Mouse (Mus musculus) frontal cortex, postnatal 25 days (tissue): ENCODE results near the gene Nudt3.

ENCODE experiments used
- DNase-seq, 2 experiments: peaks; one replicate each; pipeline ENCODE4 v3.0.0; 2022; ENCODE audit warnings: low spot score in 2 of 2

Nudt3 gene

GRCm38 (mm10) chr17:27568228-27568627, 55.1 kb downstream of the Nudt3 start:
- DNase-seq: no peak

- no peak for DNase-seq
These were observed 57.4 kb downstream of the Nudt3 start for GRCm38 (mm10) chr17:27565942-27566267.

- peak; percentile 93 to 95 for DNase-seq
These were observed 57.9 kb downstream of the Nudt3 start, which contains the start of gene AI413582 for GRCm38 (mm10) chr17:27565163-27565941. TSS of gene AI413582 (minus strand) at chr17:27565756.

- no peak for DNase-seq
These were observed 58.7 kb downstream of the Nudt3 start for GRCm38 (mm10) chr17:27564391-27565162.

- no peak for DNase-seq
These were observed 59.5 kb downstream of the Nudt3 start for GRCm38 (mm10) chr17:27563771-27564244.

GRCm38 (mm10) chr17:27561809-27562526, 61.3 kb downstream of the Nudt3 start:
- peak in 1 of 2 experiments; percentile 43 for DNase-seq

GRCm38 (mm10) chr17:27560926-27561480, 62.3 kb downstream of the Nudt3 start:
- no peak for DNase-seq

- no peak for DNase-seq
These were observed 63.7 kb downstream of the Nudt3 start for GRCm38 (mm10) chr17:27559596-27559995.

- DNase-seq: no peak
These were observed 64.5 kb downstream of the Nudt3 start for GRCm38 (mm10) chr17:27558845-27559244.

GRCm38 (mm10) chr17:27557927-27558661, 65.2 kb downstream of the Nudt3 start:
- no peak for DNase-seq

- no peak for DNase-seq
These were observed 65.9 kb downstream of the Nudt3 start for GRCm38 (mm10) chr17:27557181-27557926.

GRCm38 (mm10) chr17:27556315-27557011, 66.8 kb downstream of the Nudt3 start, which contains the start of gene Hmga1:
TSS of gene Hmga1 (plus strand) at chr17:27556497.
- peak; percentile 64 for DNase-seq

GRCm38 (mm10) chr17:27555512-27556172, 67.7 kb downstream of the Nudt3 start:
- DNase-seq: no peak

GRCm38 (mm10) chr17:27555075-27555511, 68.2 kb downstream of the Nudt3 start:
- no peak for DNase-seq

GRCm38 (mm10) chr17:27554062-27554960, 69.0 kb downstream of the Nudt3 start:
- no peak for DNase-seq

GRCm38 (mm10) chr17:27552215-27553201, 70.8 kb downstream of the Nudt3 start:
- no peak for DNase-seq
